ENCODE assay signal across 11 mouse cellular contexts in the genomic region with DNA sequence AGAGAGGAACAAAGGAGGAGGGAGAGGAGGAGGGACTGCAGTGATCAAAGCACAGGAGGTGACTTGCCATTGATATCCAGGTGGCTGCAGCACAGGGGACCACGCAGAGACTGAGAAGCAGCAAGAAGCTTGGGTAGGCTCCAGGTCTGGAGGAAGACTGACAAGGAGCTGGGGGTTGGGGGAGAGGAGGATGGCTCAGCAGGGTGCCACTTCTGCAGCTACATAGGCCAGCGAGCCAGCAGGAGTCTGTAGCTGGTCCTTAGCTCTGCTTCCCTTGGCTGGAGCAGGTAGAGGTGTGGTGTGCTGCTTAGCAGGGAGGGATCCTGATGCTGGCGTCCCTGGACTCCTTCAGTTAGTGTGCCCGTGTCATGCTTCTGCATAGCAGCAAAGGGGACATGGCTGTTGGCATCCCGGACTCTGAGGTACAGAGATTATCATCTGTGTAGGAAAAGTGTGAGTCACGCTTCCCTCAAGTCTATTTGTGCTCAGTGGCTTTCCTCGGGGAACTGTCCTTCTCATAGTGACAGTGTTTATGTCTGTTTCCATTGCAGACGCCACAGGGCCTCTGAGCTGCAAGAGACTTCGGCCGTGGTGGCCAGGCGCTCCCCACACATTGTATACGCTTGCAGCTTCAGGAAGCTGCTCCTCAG. TPM values are rescaled to one million over a fixed set of nuclear protein-coding genes. Genes with fewer than 3 reads are reported as not detected.
A peak's percentile ranks its signal among the peaks of the same experiment; 100 is the strongest.
DNase-seq lines count a peak whose midpoint lies in the region; ATAC-seq lines count a peak whose summit lies in the region.
"Had no signal": no experiment of that assay in that cellular context is flagged by ENCODE, and none has a peak within 500 bp of the region (broad histone marks: within the 10 kb centered on the region; RNA-seq: fewer than 3 reads in every experiment).

No protein-coding gene starts in this region.

- H3K4me1 ChIP-seq in hindbrain, embryonic 10.5 days (replicated peaks), result peaks cover 37% of the 10 kb centered on the region
- peaks cover 12% of the 10 kb centered on the region; the same call in 1 of the 2 replicates for H3K4me1 ChIP-seq in lung, embryonic 16.5 days (replicated peaks; ENCODE audit: control insufficient read depth, insufficient read depth, low read length)
- H3K4me1 ChIP-seq: embryonic facial prominence, embryonic 15.5 days had no signal

- 64% methylated on average over 12 of the region's 12 CpGs for WGBS in hindbrain, embryonic 10.5 days
- WGBS in lung, embryonic 16.5 days, result 36% methylated on average over 12 of the region's 12 CpGs

- no peak overlapping the region for H3K4me3 ChIP-seq in hindbrain, embryonic 10.5 days
- no peak overlapping the region for H3K4me3 ChIP-seq in lung, embryonic 16.5 days (ENCODE audit: low read length)
- H3K4me3 ChIP-seq: embryonic facial prominence, embryonic 15.5 days had no signal

- no peaks in the 10 kb centered on the region for H3K9me3 ChIP-seq in hindbrain, embryonic 10.5 days
- no peaks in the 10 kb centered on the region for H3K9me3 ChIP-seq in lung, embryonic 16.5 days (ENCODE audit: control insufficient read depth, low read length)
- H3K9me3 ChIP-seq: embryonic facial prominence, embryonic 15.5 days had no signal

- ATAC-seq in lung, embryonic 16.5 days (ENCODE audit: low read depth), result peak; percentile 68
- ATAC-seq in megakaryocyte-erythroid progenitor cell, adult 5-6 weeks (replicated peaks; ENCODE audit: low FRiP score, low TSS enrichment, poor library complexity, severe bottlenecking), result no peak

- peak; percentile 55 to 63 for DNase-seq in right cerebral cortex, adult 2 months (ENCODE audit: low spot score in 2 of 2)
- DNase-seq in right cerebral cortex, postnatal 14 days, result no peak
- no peak for DNase-seq in hindbrain, embryonic 10.5 days (ENCODE audit: low spot score)
- DNase-seq in heart, adult 8-10 months (ENCODE audit: low spot score), result no peak
- no peak for DNase-seq in spleen, adult 18-20 months
- DNase-seq in adrenal gland, postnatal 4 days (ENCODE audit: low spot score in 2 of 2), result no peak
- DNase-seq: kidney, adult 8-10 months had no signal

- peak overlapping the region; percentile 78 for H3K27ac ChIP-seq in hindbrain, embryonic 10.5 days
- peak overlapping the region; percentile 77 for H3K27ac ChIP-seq in lung, embryonic 16.5 days (ENCODE audit: low read length)
- H3K27ac ChIP-seq: embryonic facial prominence, embryonic 15.5 days had no signal

- no peak overlapping the region for H3K9ac ChIP-seq in lung, embryonic 16.5 days (ENCODE audit: low read length)
- H3K9ac ChIP-seq: embryonic facial prominence, embryonic 15.5 days had no signal

- 0 out of 2 replicates have a peak, but pooled peaks cover 7% of the 10 kb centered on the region for H3K36me3 ChIP-seq in hindbrain, embryonic 10.5 days
- H3K36me3 ChIP-seq in lung, embryonic 16.5 days (ENCODE audit: control insufficient read depth, insufficient read depth, low read length), result no peaks in the 10 kb centered on the region
- H3K36me3 ChIP-seq: embryonic facial prominence, embryonic 15.5 days had no signal

- no peaks in the 10 kb centered on the region for H3K27me3 ChIP-seq in hindbrain, embryonic 10.5 days (ENCODE audit: insufficient read depth, poor library complexity, severe bottlenecking)
- peaks cover 4% of the 10 kb centered on the region; the same call in 1 of the 2 replicates for H3K27me3 ChIP-seq in lung, embryonic 16.5 days (ENCODE audit: control insufficient read depth, insufficient read depth, low read depth, low read length)
- H3K27me3 ChIP-seq: embryonic facial prominence, embryonic 15.5 days had no signal

- H3K4me2 ChIP-seq in lung, embryonic 16.5 days (ENCODE audit: low read depth, low read length), result no peak overlapping the region
- H3K4me2 ChIP-seq: embryonic facial prominence, embryonic 15.5 days had no signal

RNA-seq across cellular contexts. Expression of gene 6430548M08Rik, which starts 30.8 kb away (rescaled TPM):
- 5.2 and 12.5 TPM in 2 replicates for polyA plus RNA-seq in hindbrain, embryonic 10.5 days (2016; fragmentation: Nextera tagmentation; extraction: Ambion mirVana)
- polyA plus RNA-seq in lung, embryonic 16.5 days (2015; fragmentation: Nextera tagmentation; extraction: Ambion mirVana), result 8.5 and 10.4 TPM in 2 replicates
- total RNA-seq in megakaryocyte-erythroid progenitor cell, adult 5-6 weeks (2014; fragmentation: Nextera tagmentation), result 0.07 TPM in 1 of 2 replicates, not detected in the other
- total RNA-seq in megakaryocyte-erythroid progenitor cell, adult 5-6 weeks (2017), result 0.15 and 0.56 TPM in 2 replicates
- total RNA-seq in heart, adult 8-10 months (2022), result 10 to 100 TPM; 17.5 to 27.7 (median 22.0) TPM
- 10 to 100 TPM; 52.7 to 59.3 TPM for total RNA-seq in adrenal gland, postnatal 4 days (2021)

RNA-seq across cellular contexts. Expression of gene Fam92b, which starts 32.5 kb away (rescaled TPM):
- polyA plus RNA-seq in hindbrain, embryonic 10.5 days (2016; fragmentation: Nextera tagmentation; extraction: Ambion mirVana), result 0.95 and 4.1 TPM in 2 replicates
- 2.7 and 4.0 TPM in 2 replicates for polyA plus RNA-seq in lung, embryonic 16.5 days (2015; fragmentation: Nextera tagmentation; extraction: Ambion mirVana)
- not detected in 2 replicates for total RNA-seq in megakaryocyte-erythroid progenitor cell, adult 5-6 weeks (2014; fragmentation: Nextera tagmentation)
- not detected in 2 replicates for total RNA-seq in megakaryocyte-erythroid progenitor cell, adult 5-6 weeks (2017)
- not detected for total RNA-seq in heart, adult 8-10 months (2022)
- 1 to 10 TPM; 1.6 to 2.3 TPM for total RNA-seq in adrenal gland, postnatal 4 days (2021)
- total RNA-seq: MEL had no signal

RNA-seq across cellular contexts. Expression of gene Zdhhc7, which starts 43.5 kb away (rescaled TPM):
- 34.1 and 38.7 TPM in 2 replicates for polyA plus RNA-seq in hindbrain, embryonic 10.5 days (2016; fragmentation: Nextera tagmentation; extraction: Ambion mirVana)
- polyA plus RNA-seq in lung, embryonic 16.5 days (2015; fragmentation: Nextera tagmentation; extraction: Ambion mirVana), result 35.3 and 35.6 TPM in 2 replicates
- total RNA-seq in megakaryocyte-erythroid progenitor cell, adult 5-6 weeks (2014; fragmentation: Nextera tagmentation), result 27.4 and 30.4 TPM in 2 replicates
- total RNA-seq in megakaryocyte-erythroid progenitor cell, adult 5-6 weeks (2017), result 9.2 and 12.9 TPM in 2 replicates
- 10 to 100 TPM; 33.5 to 40.0 (median 34.3) TPM for total RNA-seq in heart, adult 8-10 months (2022)
- total RNA-seq in adrenal gland, postnatal 4 days (2021), result 10 to 100 TPM; 46.4 to 48.9 TPM

Comparison
In these comparisons a context has a peak if more than half of its experiments do, and no peak if none do; other contexts are left out.
1. DNase-seq: peak in right cerebral cortex, adult 2 months (2 of 2); none in right cerebral cortex, postnatal 14 days (single experiment), hindbrain, embryonic 10.5 days (single experiment), heart, adult 8-10 months (single experiment), spleen, adult 18-20 months (0 of 2) and adrenal gland, postnatal 4 days (0 of 2).
2. RNA of gene 6430548M08Rik, which starts 30.8 kb away (total RNA-seq): 52.7 to 59.3 TPM in adrenal gland, postnatal 4 days and 17.5 to 27.7 TPM in heart, adult 8-10 months; 0.07 to 0.56 TPM in megakaryocyte-erythroid progenitor cell, adult 5-6 weeks; every median in the first group is over 10 times any median in the second.